Mouse (Mus musculus) naive thymus-derived CD4-positive, alpha-beta T cell, adult 5 months (primary cell): ENCODE data around the gene Cdh4. TPM values are rescaled to one million over a fixed set of nuclear protein-coding genes. Genes with fewer than 3 reads are reported as not detected.

Experiments used
- polyA plus RNA-seq: library from polyadenylated mRNA; unstranded; fragments of 100-300 nt; shearing (Covaris generic); gene quantifications from one replicate; pipeline ENCODE4 v1.2.1, GENCODE M21; 2017

The Cdh4 gene
- not detected for polyA plus RNA-seq

GRCm38 (mm10) chr2:179442191-179442540, at the start of gene Cdh4:
Gene Cdh4 (plus strand): TSS chr2:179442431.

